Mouse (Mus musculus) lung, adult 18-20 months (tissue): ENCODE data around the gene Klf3.
"Not testable (repeated sequence)": the region's sequence is repeated elsewhere in the genome, so short reads cannot be mapped to it uniquely, and the experiment has no call there.

ENCODE experiments used
- DNase-seq, 2 experiments: peaks; one replicate each; pipeline ENCODE4 v3.0.0; 2022; ENCODE audit warnings: mixed read lengths in 2 of 2

Klf3 gene

GRCm38 (mm10) chr5:64881559-64881958, 78.4 kb downstream of the Klf3 start:
- not testable (repeated sequence) for DNase-seq

GRCm38 (mm10) chr5:64881976-64882375, 78.8 kb downstream of the Klf3 start:
- not testable (repeated sequence) for DNase-seq
